Mouse (Mus musculus) C2C12 (cell line): ENCODE data around the gene Serinc3.

Source experiments
- CTCF ChIP-seq: IDR thresholded peaks from one replicate; pipeline ENCODE4 v1.5.1; 2011; ENCODE audit not compliant: control insufficient read depth, insufficient read depth, insufficient read length
- FOSL1 ChIP-seq: IDR thresholded peaks from one replicate; pipeline ENCODE4 v1.8.0; 2011; ENCODE audit warnings: mild to moderate bottlenecking, low read length; ENCODE audit not compliant: poor library complexity, insufficient read depth, severe bottlenecking
- MAX ChIP-seq: IDR thresholded peaks from one replicate; pipeline ENCODE4 v1.6.1; 2011; ENCODE audit warnings: mild to moderate bottlenecking, control low read depth
- MYOD1 ChIP-seq: IDR thresholded peaks from one replicate; pipeline ENCODE4 v1.6.1; 2011; ENCODE audit warnings: low read depth; ENCODE audit not compliant: control insufficient read depth, insufficient read length
- MYOG ChIP-seq: IDR thresholded peaks from one replicate; pipeline ENCODE4 v1.6.1; 2011; ENCODE audit not compliant: control insufficient read depth, insufficient read length; ENCODE audit errors: extremely low read depth
- USF1 ChIP-seq: IDR thresholded peaks from one replicate; pipeline ENCODE4 v1.6.1; 2011; ENCODE audit warnings: low read depth, mild to moderate bottlenecking, control low read depth, moderate library complexity

GRCm38 (mm10) chr2:163601066-163601465 is 43.9 kb downstream of the Serinc3 start:
- TF ChIP-seq CTCF = no peak
- TF ChIP-seq MAX = no peak
- no peak for TF ChIP-seq USF1
- no peak for TF ChIP-seq MYOG
- no peak for TF ChIP-seq FOSL1
- TF ChIP-seq MYOD1 = no peak
